Mouse (Mus musculus) heart, embryonic 12.5 days (tissue): ENCODE results near the gene Gm8126. TPM values are rescaled to one million over a fixed set of nuclear protein-coding genes. Genes with fewer than 3 reads are reported as not detected.
"Not testable (repeated sequence)": the region's sequence is repeated elsewhere in the genome, so short reads cannot be mapped to it uniquely, and the experiment has no call there.

Source experiments
- ATAC-seq: fragments of 200-750 bp; cut with Nextera tagmentation; 2 replicates; pipeline ENCODE4 v1.8.0; 2017; ENCODE audit warnings: moderate TSS enrichment, moderate library complexity; ENCODE audit not compliant: insufficient number of reproducible peaks, low FRiP score
- H3K27ac ChIP-seq: fragments of 300-500 bp; sonication (generic); 2 replicates; pipeline ENCODE4 v1.5.1; 2016; ENCODE audit warnings: mild to moderate bottlenecking, moderate library complexity; ENCODE audit not compliant: poor library complexity, severe bottlenecking
- H3K27me3 ChIP-seq: fragments of 300-500 bp; sonication (generic); replicated peaks from 2 replicates; pipeline ENCODE4 v1.6.1; 2016; ENCODE audit warnings: mild to moderate bottlenecking, moderate library complexity
- H3K36me3 ChIP-seq: fragments of 300-500 bp; sonication (generic); 2 replicates; pipeline ENCODE4 v1.6.1; 2016; ENCODE audit warnings: mild to moderate bottlenecking, moderate library complexity
- H3K4me1 ChIP-seq: fragments of 300-500 bp; sonication (generic); replicated peaks from 2 replicates; pipeline ENCODE4 v1.6.1; 2016; ENCODE audit warnings: mild to moderate bottlenecking
- H3K4me2 ChIP-seq: fragments of 300-500 bp; sonication (generic); 2 replicates; pipeline ENCODE4 v1.6.1; 2016; ENCODE audit warnings: mild to moderate bottlenecking, moderate library complexity
- H3K4me3 ChIP-seq: fragments of 300-500 bp; sonication (generic); 2 replicates; pipeline ENCODE4 v1.5.1; 2016; ENCODE audit warnings: mild to moderate bottlenecking
- H3K9ac ChIP-seq: fragments of 300-500 bp; sonication (generic); 2 replicates; pipeline ENCODE4 v1.6.1; 2016; ENCODE audit warnings: mild to moderate bottlenecking, moderate library complexity
- H3K9me3 ChIP-seq: fragments of 300-500 bp; sonication (generic); replicated peaks from 2 replicates; pipeline ENCODE4 v1.6.1; 2016; ENCODE audit warnings: mild to moderate bottlenecking, moderate library complexity
- WGBS: fragments of 180-500 bp; shearing (Covaris S2); methylation state at CpG from one replicate; pipeline ENCODE4 v1.1.7; 2016; 5-methylcytosine and 5-hydroxymethylcytosine counted together
- polyA plus RNA-seq: library from polyadenylated mRNA; unstranded; fragments of >200 nt; fragmentation: Nextera tagmentation; extraction: Ambion mirVana; gene quantifications from 2 replicates; pipeline ENCODE4 v1.2.1, GENCODE M21; 2016

The Gm8126 gene
- not detected in 2 replicates for polyA plus RNA-seq

- 87% methylated on average over 3 of the region's 4 CpGs for WGBS
- ATAC-seq, H3K36me3 ChIP-seq, H3K27ac ChIP-seq, H3K4me3 ChIP-seq, H3K4me1 ChIP-seq, H3K4me2 ChIP-seq, H3K9me3 ChIP-seq, H3K27me3 ChIP-seq, H3K9ac ChIP-seq: not testable (repeated sequence)
These were observed at the start of gene Gm8126 for GRCm38 (mm10) chr14:43258349-43258748. Gm8126 (plus strand) TSS chr14:43258649.

- not testable (repeated sequence) for H3K27me3 ChIP-seq, H3K9me3 ChIP-seq, H3K4me2 ChIP-seq, H3K9ac ChIP-seq, H3K36me3 ChIP-seq, H3K27ac ChIP-seq, H3K4me3 ChIP-seq, ATAC-seq, H3K4me1 ChIP-seq
- WGBS, result 79% methylated on average over 4 of the region's 4 CpGs
These were observed 23.2 kb upstream of the Gm8126 start, which contains the start of gene Gm8122 for GRCm38 (mm10) chr14:43235204-43235603. Gm8122 (minus strand) TSS chr14:43235304.

GRCm38 (mm10) chr14:43237769-43238168, 20.7 kb upstream of the Gm8126 start:
- H3K4me2 ChIP-seq, H3K9ac ChIP-seq, H3K4me1 ChIP-seq, H3K27me3 ChIP-seq, H3K9me3 ChIP-seq, ATAC-seq, H3K36me3 ChIP-seq, H3K27ac ChIP-seq, H3K4me3 ChIP-seq: not testable (repeated sequence)

GRCm38 (mm10) chr14:43249611-43250170, 8.8 kb upstream of the Gm8126 start:
- ATAC-seq, H3K4me3 ChIP-seq, H3K27me3 ChIP-seq, H3K9me3 ChIP-seq, H3K4me2 ChIP-seq, H3K4me1 ChIP-seq, H3K27ac ChIP-seq, H3K36me3 ChIP-seq, H3K9ac ChIP-seq: not testable (repeated sequence)
- WGBS, result 17% methylated on average over 10 of the region's 12 CpGs

GRCm38 (mm10) chr14:43250549-43251253, 7.7 kb upstream of the Gm8126 start:
- not testable (repeated sequence) for H3K27me3 ChIP-seq, ATAC-seq, H3K4me3 ChIP-seq, H3K4me2 ChIP-seq, H3K27ac ChIP-seq, H3K36me3 ChIP-seq, H3K4me1 ChIP-seq, H3K9ac ChIP-seq, H3K9me3 ChIP-seq
- WGBS, result 26% methylated on average over 5 of the region's 6 CpGs

- not testable (repeated sequence) for H3K9ac ChIP-seq, H3K9me3 ChIP-seq, H3K27ac ChIP-seq, H3K4me2 ChIP-seq, H3K36me3 ChIP-seq, ATAC-seq, H3K27me3 ChIP-seq, H3K4me1 ChIP-seq, H3K4me3 ChIP-seq
- WGBS, result 70% methylated on average over 1 of the region's 1 CpGs
These were observed 1.9 kb upstream of the Gm8126 start for GRCm38 (mm10) chr14:43256511-43256910.

GRCm38 (mm10) chr14:43263421-43263820, 5.0 kb downstream of the Gm8126 start:
- not testable (repeated sequence) for H3K27ac ChIP-seq, H3K4me2 ChIP-seq, H3K4me3 ChIP-seq, ATAC-seq, H3K9ac ChIP-seq, H3K27me3 ChIP-seq, H3K9me3 ChIP-seq, H3K36me3 ChIP-seq, H3K4me1 ChIP-seq
- WGBS, result 75% methylated on average over 3 of the region's 3 CpGs

GRCm38 (mm10) chr14:43268521-43269084, 10.2 kb downstream of the Gm8126 start:
- not testable (repeated sequence) for H3K4me2 ChIP-seq, H3K4me1 ChIP-seq, H3K27me3 ChIP-seq, H3K36me3 ChIP-seq, H3K9me3 ChIP-seq, ATAC-seq, H3K4me3 ChIP-seq, H3K9ac ChIP-seq, H3K27ac ChIP-seq
- WGBS, result 37% methylated on average over 2 of the region's 2 CpGs

GRCm38 (mm10) chr14:43269211-43269610, 10.8 kb downstream of the Gm8126 start:
- not testable (repeated sequence) for H3K27me3 ChIP-seq, H3K4me2 ChIP-seq, ATAC-seq, H3K4me1 ChIP-seq, H3K9me3 ChIP-seq, H3K36me3 ChIP-seq, H3K9ac ChIP-seq, H3K4me3 ChIP-seq, H3K27ac ChIP-seq
- 84% methylated on average over 3 of the region's 3 CpGs for WGBS

- ATAC-seq, result not testable (repeated sequence)
- WGBS, result 76% methylated on average over 1 of the region's 1 CpGs
These were observed 14.7 kb downstream of the Gm8126 start for GRCm38 (mm10) chr14:43273161-43273560.

GRCm38 (mm10) chr14:43274986-43275511, 16.6 kb downstream of the Gm8126 start, which contains the start of gene Gm9732:
Gm9732 (plus strand) TSS chr14:43275036.
- not testable (repeated sequence) for H3K36me3 ChIP-seq, H3K27me3 ChIP-seq, H3K4me3 ChIP-seq, H3K27ac ChIP-seq, ATAC-seq, H3K9me3 ChIP-seq, H3K4me2 ChIP-seq, H3K9ac ChIP-seq, H3K4me1 ChIP-seq
- WGBS, result 76% methylated on average over 8 of the region's 8 CpGs

More at GRCm38 (mm10) chr14:43273161-43273560, 14.7 kb downstream of the Gm8126 start:
- H3K27ac ChIP-seq, H3K4me3 ChIP-seq, H3K27me3 ChIP-seq, H3K9me3 ChIP-seq, H3K36me3 ChIP-seq, H3K9ac ChIP-seq, H3K4me1 ChIP-seq, H3K4me2 ChIP-seq: not testable (repeated sequence)
